ENCODE assay signal across 26 mouse cellular contexts in the genomic region with DNA sequence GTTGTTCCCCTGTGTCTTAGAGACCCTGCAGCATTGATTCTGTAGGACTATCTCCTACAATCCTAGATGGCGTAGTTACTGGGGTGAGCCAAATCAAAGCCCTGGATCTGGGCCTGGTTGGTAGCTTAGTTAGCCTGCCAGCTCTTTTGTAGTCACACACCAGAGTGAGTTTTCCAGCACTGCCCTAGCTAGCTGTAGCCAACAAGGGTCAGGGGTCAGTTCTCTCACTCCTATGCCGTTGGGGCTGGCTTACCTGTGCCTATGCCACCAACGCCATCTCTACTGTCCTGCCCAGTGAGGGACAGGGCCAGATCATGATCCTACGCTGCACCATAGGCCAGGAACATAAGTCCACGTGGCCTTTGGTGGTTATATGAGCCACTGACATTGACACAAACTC.
"Had no signal": no experiment of that assay in that cellular context is flagged by ENCODE, and none has a peak within 500 bp of the region (broad histone marks: within the 10 kb centered on the region; RNA-seq: fewer than 3 reads in every experiment).

No protein-coding gene starts in this region.

- H3K9me3 ChIP-seq: heart, embryonic 15.5 days; hindbrain, embryonic 12.5 days; intestine, embryonic 15.5 days; liver, embryonic 12.5 days had no signal

- H3K27me3 ChIP-seq: heart, embryonic 13.5 days; heart, embryonic 15.5 days; hindbrain, embryonic 12.5 days; intestine, embryonic 15.5 days; limb, embryonic 12.5 days; liver, embryonic 12.5 days had no signal

- H3K4me2 ChIP-seq: heart, embryonic 11.5 days; heart, embryonic 13.5 days; heart, embryonic 15.5 days; hindbrain, embryonic 12.5 days; hindbrain, embryonic 14.5 days; intestine, embryonic 15.5 days; limb, embryonic 12.5 days; liver, embryonic 12.5 days had no signal

- ATAC-seq: hindbrain, embryonic 16.5 days; inflammation-experienced regulatory T-cells, adult 6 months; intestine, embryonic 15.5 days; intestine, postnatal 0 days; liver, embryonic 12.5 days had no signal

- H3K4me1 ChIP-seq: heart, embryonic 13.5 days; heart, embryonic 15.5 days; hindbrain, embryonic 10.5 days; hindbrain, embryonic 12.5 days; intestine, embryonic 15.5 days; limb, embryonic 12.5 days; liver, embryonic 12.5 days had no signal

- H3K27ac ChIP-seq: gastrocnemius, adult 2 months; heart, adult 2 months; heart, embryonic 13.5 days; heart, embryonic 15.5 days; hindbrain, embryonic 10.5 days; hindbrain, embryonic 12.5 days; hindbrain, embryonic 14.5 days; intestine, embryonic 15.5 days; layer of hippocampus, adult 2 months; left cerebral cortex, adult 2 months; limb, embryonic 12.5 days; liver, embryonic 12.5 days; liver, embryonic 14.5 days had no signal

- H3K9ac ChIP-seq: heart, embryonic 13.5 days; heart, embryonic 15.5 days; hindbrain, embryonic 12.5 days; hindbrain, embryonic 14.5 days; intestine, embryonic 15.5 days; limb, embryonic 12.5 days; liver, embryonic 12.5 days; liver, embryonic 14.5 days had no signal

- H3K36me3 ChIP-seq: heart, embryonic 13.5 days; heart, embryonic 15.5 days; hindbrain, embryonic 10.5 days; hindbrain, embryonic 12.5 days; intestine, embryonic 15.5 days; limb, embryonic 12.5 days; liver, embryonic 12.5 days had no signal

- H3K4me3 ChIP-seq: gastrocnemius, adult 2 months; heart, adult 2 months; heart, embryonic 13.5 days; heart, embryonic 15.5 days; hindbrain, embryonic 10.5 days; hindbrain, embryonic 12.5 days; intestine, embryonic 15.5 days; layer of hippocampus, adult 2 months; left cerebral cortex, adult 2 months; limb, embryonic 12.5 days; liver, embryonic 12.5 days had no signal

- DNase-seq: gastrocnemius, adult 2 months; gastrocnemius, postnatal 10 days; gastrocnemius, postnatal 25 days; heart, adult 2 months; heart, postnatal 14 days; heart, postnatal 4 days; kidney, adult 18-20 months; kidney, adult 8-10 months; kidney, postnatal 10 days; kidney, postnatal 25 days; kidney, postnatal 4 days had no signal
